Mouse (Mus musculus): ENCODE data around the gene Krt34. TPM values are rescaled to one million over a fixed set of nuclear protein-coding genes. Genes with fewer than 3 reads are reported as not detected.

Gene Krt34
- polyA plus RNA-seq, 1 experiment = not detected

- 36% methylated on average over 26 of the region's 26 CpGs for WGBS
- Histone ChIP-seq H3K27ac (ENCODE audit: control insufficient read depth, insufficient read depth, low read depth, low read length, poor library complexity) (no peak within 1 kb of the TSS), H3K4me3 (replicated peaks; ENCODE audit: control insufficient read depth, low read depth, low read length) (no peak within 1 kb of the TSS), H3K4me1 (ENCODE audit: control insufficient read depth, insufficient read depth, low read length) (no peaks in the 10 kb centered on the region; the same call in 1 of the 2 replicates)
- no peak for TF ChIP-seq CTCF (IDR thresholded peaks at IDR 0.05; ENCODE audit: control insufficient read depth, insufficient read depth, low read length)
- no peak for TF ChIP-seq POLR2A (IDR thresholded peaks at IDR 0.05; ENCODE audit: borderline replicate concordance, control insufficient read depth, low read depth, low read length)
Measured at GRCm38 (mm10) chr11:99993620-99994383, 47.6 kb downstream of the Krt34 start, which contains the start of gene Krtap17-1. TSS of gene Krtap17-1 (minus strand) at chr11:99993994.

DNA sequence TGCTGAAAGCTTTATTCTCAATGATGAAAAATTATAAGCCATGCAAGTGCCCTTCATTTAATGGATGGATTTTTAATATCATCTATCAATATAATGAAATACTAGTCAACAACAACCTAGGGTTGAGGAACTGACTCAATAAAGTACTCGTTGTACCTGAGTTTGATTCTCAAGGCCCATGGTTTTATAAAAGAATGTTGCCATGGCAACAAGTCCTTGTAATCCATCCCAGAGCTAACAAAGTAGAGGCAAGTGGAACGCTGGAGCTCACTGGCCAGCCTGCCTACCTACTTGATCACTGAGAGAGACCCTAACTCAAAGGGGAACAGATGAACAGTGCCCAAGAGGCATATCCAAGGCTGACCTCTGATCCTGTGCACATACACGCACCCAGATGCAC is 50.8 kb downstream of the Krt34 start:
- no peak overlapping the region for H3K27ac ChIP-seq (ENCODE audit: control insufficient read depth, insufficient read depth, low read depth, low read length, poor library complexity)
- H3K4me3 ChIP-seq (replicated peaks; ENCODE audit: control insufficient read depth, low read depth, low read length) = no peak overlapping the region
- no peaks in the 10 kb centered on the region; the same call in 1 of the 2 replicates for H3K4me1 ChIP-seq (ENCODE audit: control insufficient read depth, insufficient read depth, low read length)
- no peak for TF ChIP-seq POLR2A (IDR thresholded peaks at IDR 0.05; ENCODE audit: borderline replicate concordance, control insufficient read depth, low read depth, low read length)
- no peak for TF ChIP-seq CTCF (IDR thresholded peaks at IDR 0.05; ENCODE audit: control insufficient read depth, insufficient read depth, low read length)
- 77% methylated on average over 3 of the region's 3 CpGs for WGBS

DNA sequence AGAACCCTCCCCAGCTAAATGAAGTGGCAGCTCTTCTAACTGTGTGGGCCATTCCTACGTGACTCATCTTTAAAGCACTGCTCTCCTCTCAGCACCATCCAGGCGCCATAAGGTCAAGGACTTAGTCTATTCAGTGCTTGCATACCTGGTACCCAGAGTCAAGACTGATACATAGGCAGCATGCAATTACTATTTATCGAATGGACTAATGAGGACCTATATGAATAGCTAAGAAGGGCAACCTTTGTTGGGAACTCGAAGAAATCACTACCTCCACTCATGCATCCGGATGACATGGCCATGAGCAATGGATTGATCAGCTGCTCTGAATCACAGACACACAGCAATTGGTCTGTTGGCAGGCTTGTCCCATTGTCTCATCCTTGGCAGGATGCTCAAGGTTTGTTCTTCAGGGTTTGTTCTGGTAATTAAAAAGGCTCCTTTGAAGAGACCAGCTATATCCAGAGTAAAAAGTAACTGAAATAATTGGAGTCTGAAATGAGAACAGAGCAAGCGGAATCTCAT is 51.4 kb downstream of the Krt34 start:
- Histone ChIP-seq H3K27ac (ENCODE audit: control insufficient read depth, insufficient read depth, low read depth, low read length, poor library complexity) (no peak overlapping the region), H3K4me1 (ENCODE audit: control insufficient read depth, insufficient read depth, low read length) (no peaks in the 10 kb centered on the region; the same call in 1 of the 2 replicates), H3K4me3 (replicated peaks; ENCODE audit: control insufficient read depth, low read depth, low read length) (no peak overlapping the region)
- WGBS = 72% methylated on average over 6 of the region's 6 CpGs
- no peak for TF ChIP-seq POLR2A (IDR thresholded peaks at IDR 0.05; ENCODE audit: borderline replicate concordance, control insufficient read depth, low read depth, low read length)
- no peak for TF ChIP-seq CTCF (IDR thresholded peaks at IDR 0.05; ENCODE audit: control insufficient read depth, insufficient read depth, low read length)

DNA sequence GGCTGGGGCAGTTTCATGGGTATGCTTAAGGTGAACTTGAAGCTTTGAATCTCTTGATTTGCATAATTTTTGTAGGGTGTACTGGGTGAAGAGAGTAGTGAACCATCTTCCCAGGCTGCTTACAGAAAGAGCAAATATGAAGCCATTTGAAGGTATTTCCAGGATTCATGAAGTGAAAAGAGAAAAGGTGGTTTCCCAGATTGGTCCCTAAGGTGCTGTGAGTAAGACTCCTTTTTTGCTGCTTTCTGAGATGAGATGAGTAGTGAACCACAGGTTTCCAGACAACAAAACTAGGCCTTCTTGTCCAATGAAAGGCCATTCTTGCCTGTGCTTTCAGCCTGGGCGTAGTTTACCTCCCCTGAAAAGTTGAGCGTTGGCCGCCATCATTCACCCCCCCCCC is 52.8 kb downstream of the Krt34 start:
- Histone ChIP-seq H3K4me1 (ENCODE audit: control insufficient read depth, insufficient read depth, low read length) (no peaks in the 10 kb centered on the region; the same call in 1 of the 2 replicates), H3K4me3 (replicated peaks; ENCODE audit: control insufficient read depth, low read depth, low read length) (no peak overlapping the region), H3K27ac (ENCODE audit: control insufficient read depth, insufficient read depth, low read depth, low read length, poor library complexity) (no peak overlapping the region)
- 80% methylated on average over 3 of the region's 3 CpGs for WGBS
- TF ChIP-seq POLR2A (IDR thresholded peaks at IDR 0.05; ENCODE audit: borderline replicate concordance, control insufficient read depth, low read depth, low read length) (no peak), CTCF (IDR thresholded peaks at IDR 0.05; ENCODE audit: control insufficient read depth, insufficient read depth, low read length) (no peak)

Other genes starting within 250 kb of the Krt34 start
- not detected in 2 replicates for gene Gm11596, start 248.1 kb downstream of the Krt34 start, polyA plus RNA-seq (2011; ENCODE audit: insufficient read depth, insufficient read length, low replicate concordance, missing spikeins)
- gene Gm11569, start 242.6 kb downstream of the Krt34 start, polyA plus RNA-seq (2011; ENCODE audit: insufficient read depth, insufficient read length, low replicate concordance, missing spikeins) = not detected in 2 replicates
- not detected in 2 replicates for gene Gm11554, start 237.1 kb downstream of the Krt34 start, polyA plus RNA-seq (2011; ENCODE audit: insufficient read depth, insufficient read length, low replicate concordance, missing spikeins)
- gene Krtap4-13, start 231.7 kb downstream of the Krt34 start, polyA plus RNA-seq (2011; ENCODE audit: insufficient read depth, insufficient read length, low replicate concordance, missing spikeins) = not detected in 2 replicates
- gene Gm11564, start 225.9 kb downstream of the Krt34 start, polyA plus RNA-seq (2011; ENCODE audit: insufficient read depth, insufficient read length, low replicate concordance, missing spikeins) = not detected in 2 replicates
- gene 2300003K06Rik, start 203.5 kb downstream of the Krt34 start, polyA plus RNA-seq (2011; ENCODE audit: insufficient read depth, insufficient read length, low replicate concordance, missing spikeins) = not detected in 2 replicates
- not detected in 2 replicates for gene Krtap4-16, start 189.9 kb downstream of the Krt34 start, polyA plus RNA-seq (2011; ENCODE audit: insufficient read depth, insufficient read length, low replicate concordance, missing spikeins)
- gene Gm11568, start 183.6 kb downstream of the Krt34 start, polyA plus RNA-seq (2011; ENCODE audit: insufficient read depth, insufficient read length, low replicate concordance, missing spikeins) = not detected in 2 replicates
- gene Gm11559, start 177.1 kb downstream of the Krt34 start, polyA plus RNA-seq (2011; ENCODE audit: insufficient read depth, insufficient read length, low replicate concordance, missing spikeins) = not detected in 2 replicates
- gene Krtap9-1, start 168.2 kb downstream of the Krt34 start, polyA plus RNA-seq (2011; ENCODE audit: insufficient read depth, insufficient read length, low replicate concordance, missing spikeins) = not detected in 2 replicates
- gene Gm11567, start 162.4 kb downstream of the Krt34 start, polyA plus RNA-seq (2011; ENCODE audit: insufficient read depth, insufficient read length, low replicate concordance, missing spikeins) = not detected in 2 replicates
- gene Krtap31-1, start 133.6 kb downstream of the Krt34 start, polyA plus RNA-seq (2011; ENCODE audit: insufficient read depth, insufficient read length, low replicate concordance, missing spikeins) = not detected in 2 replicates
- not detected in 2 replicates for gene Gm11565, start 126.8 kb downstream of the Krt34 start, polyA plus RNA-seq (2011; ENCODE audit: insufficient read depth, insufficient read length, low replicate concordance, missing spikeins)
- not detected in 2 replicates for gene Krtap31-2, start 105.3 kb downstream of the Krt34 start, polyA plus RNA-seq (2011; ENCODE audit: insufficient read depth, insufficient read length, low replicate concordance, missing spikeins)
- not detected in 2 replicates for gene Krtap9-5, start 93.1 kb downstream of the Krt34 start, polyA plus RNA-seq (2011; ENCODE audit: insufficient read depth, insufficient read length, low replicate concordance, missing spikeins)
- not detected in 2 replicates for gene Krtap29-1, start 62.5 kb downstream of the Krt34 start, polyA plus RNA-seq (2011; ENCODE audit: insufficient read depth, insufficient read length, low replicate concordance, missing spikeins)
- not detected in 2 replicates for gene Krtap16-1, start 55.0 kb downstream of the Krt34 start, polyA plus RNA-seq (2011; ENCODE audit: insufficient read depth, insufficient read length, low replicate concordance, missing spikeins)
- gene Krtap17-1, start 47.6 kb downstream of the Krt34 start, polyA plus RNA-seq (2011; ENCODE audit: insufficient read depth, insufficient read length, low replicate concordance, missing spikeins) = not detected in 2 replicates
- not detected in 2 replicates for gene Krt33a, start 25.3 kb downstream of the Krt34 start, polyA plus RNA-seq (2011; ENCODE audit: insufficient read depth, insufficient read length, low replicate concordance, missing spikeins)
- not detected in 2 replicates for gene Krt33b, start 11.7 kb downstream of the Krt34 start, polyA plus RNA-seq (2011; ENCODE audit: insufficient read depth, insufficient read length, low replicate concordance, missing spikeins)
- gene Krt31, start 9.0 kb upstream of the Krt34 start, polyA plus RNA-seq (2011; ENCODE audit: insufficient read depth, insufficient read length, low replicate concordance, missing spikeins) = not detected in 2 replicates
- gene Krt32, start 46.7 kb upstream of the Krt34 start, polyA plus RNA-seq (2011; ENCODE audit: insufficient read depth, insufficient read length, low replicate concordance, missing spikeins) = not detected in 2 replicates
- gene Krt35, start 54.7 kb upstream of the Krt34 start, polyA plus RNA-seq (2011; ENCODE audit: insufficient read depth, insufficient read length, low replicate concordance, missing spikeins) = not detected in 2 replicates
- not detected in 2 replicates for gene Krt36, start 64.1 kb upstream of the Krt34 start, polyA plus RNA-seq (2011; ENCODE audit: insufficient read depth, insufficient read length, low replicate concordance, missing spikeins)
- 4.1 TPM in 1 of 2 replicates, not detected in the other for gene Krt13, start 80.0 kb upstream of the Krt34 start, polyA plus RNA-seq (2011; ENCODE audit: insufficient read depth, insufficient read length, low replicate concordance, missing spikeins)
- not detected in 2 replicates for gene Krt15, start 94.4 kb upstream of the Krt34 start, polyA plus RNA-seq (2011; ENCODE audit: insufficient read depth, insufficient read length, low replicate concordance, missing spikeins)
- gene Krt19, start 107.1 kb upstream of the Krt34 start, polyA plus RNA-seq (2011; ENCODE audit: insufficient read depth, insufficient read length, low replicate concordance, missing spikeins) = not detected in 2 replicates
- gene Krt9, start 151.7 kb upstream of the Krt34 start, polyA plus RNA-seq (2011; ENCODE audit: insufficient read depth, insufficient read length, low replicate concordance, missing spikeins) = not detected in 2 replicates
- not detected in 2 replicates for gene Krt14, start 166.0 kb upstream of the Krt34 start, polyA plus RNA-seq (2011; ENCODE audit: insufficient read depth, insufficient read length, low replicate concordance, missing spikeins)
- not detected in 2 replicates for gene Krt16, start 207.3 kb upstream of the Krt34 start, polyA plus RNA-seq (2011; ENCODE audit: insufficient read depth, insufficient read length, low replicate concordance, missing spikeins)
- 2.1 TPM in 1 of 2 replicates, not detected in the other for gene Krt17, start 219.5 kb upstream of the Krt34 start, polyA plus RNA-seq (2011; ENCODE audit: insufficient read depth, insufficient read length, low replicate concordance, missing spikeins)
- 2.1 TPM in 1 of 2 replicates, not detected in the other for gene Krt42, start 228.3 kb upstream of the Krt34 start, polyA plus RNA-seq (2011; ENCODE audit: insufficient read depth, insufficient read length, low replicate concordance, missing spikeins)